Mouse (Mus musculus) heart, postnatal 10 days (tissue): ENCODE measurements at regions not wholly inside any gene's neighbourhood (a gene's known extent, or its start where the extent isn't known, plus 50 kb on each side); places are given as distances from the start of the nearest gene placed in this dataset.

Experiments used
- DNase-seq, 2 experiments: peaks; one replicate each; pipeline ENCODE4 v3.0.0; 2021
- intact Hi-C: fragments of 180-260 bp; cut with DNase I; formaldehyde crosslinking; loops from one replicate; pipeline ENCODE4 v1.15.1; 2025

GRCm38 (mm10) chr4:93986189-93986588, 570.2 kb upstream of the Gm10306 start:
- intact Hi-C loops: no loop called here
- no peak for DNase-seq

- DNase-seq: no peak
- intact Hi-C loops: no loop called here
Measured at GRCm38 (mm10) chr4:93990273-93990869, 566.0 kb upstream of the Gm10306 start.

- intact Hi-C loops: loop anchor here (5.0 kb wide), 1 partner anchor 511 kb away; no protein-coding TSS in a partner anchor
- no peak for DNase-seq
Measured at GRCm38 (mm10) chr4:94005818-94006217, 550.5 kb upstream of the Gm10306 start.

- peak; percentile 34 to 51 for DNase-seq
- intact Hi-C loops: loop anchor here (5.0 kb wide), 1 partner anchor 510 kb away; no protein-coding TSS in a partner anchor
Measured at GRCm38 (mm10) chr4:94007088-94007768, 549.1 kb upstream of the Gm10306 start.

GRCm38 (mm10) chr4:94015713-94016112, 540.6 kb upstream of the Gm10306 start:
- intact Hi-C loops: no loop called here
- no peak for DNase-seq

GRCm38 (mm10) chr4:94017702-94018101, 538.6 kb upstream of the Gm10306 start:
- intact Hi-C loops: no loop called here
- no peak for DNase-seq

- DNase-seq: peak; percentile 2 to 28
- intact Hi-C loops: no loop called here
Measured at GRCm38 (mm10) chr4:94049629-94050310, 506.6 kb upstream of the Gm10306 start.

GRCm38 (mm10) chr4:94052249-94053162, 503.8 kb upstream of the Gm10306 start:
- intact Hi-C loops: no loop called here
- DNase-seq: no peak

GRCm38 (mm10) chr4:94073178-94073870, 483.0 kb upstream of the Gm10306 start:
- intact Hi-C loops: no loop called here
- no peak for DNase-seq

GRCm38 (mm10) chr4:94082839-94083238, 473.5 kb upstream of the Gm10306 start:
- DNase-seq: no peak
- intact Hi-C loops: no loop called here

- no peak for DNase-seq
- intact Hi-C loops: no loop called here
Measured at GRCm38 (mm10) chr4:94094379-94094778, 462.0 kb upstream of the Gm10306 start.

GRCm38 (mm10) chr4:94106941-94107340, 449.4 kb upstream of the Gm10306 start:
- intact Hi-C loops: no loop called here
- no peak for DNase-seq

GRCm38 (mm10) chr4:94116881-94117280, 439.5 kb upstream of the Gm10306 start:
- DNase-seq: no peak
- intact Hi-C loops: no loop called here

GRCm38 (mm10) chr4:94124177-94124576, 432.2 kb upstream of the Gm10306 start:
- DNase-seq: peak; percentile 2 to 8
- intact Hi-C loops: loop anchor here (5.0 kb wide), 1 partner anchor 393 kb away; no protein-coding TSS in a partner anchor

- DNase-seq: no peak
- intact Hi-C loops: no loop called here
Measured at GRCm38 (mm10) chr4:94137921-94138320, 418.4 kb upstream of the Gm10306 start.

GRCm38 (mm10) chr4:94144901-94145801, 411.2 kb upstream of the Gm10306 start:
- intact Hi-C loops: no loop called here
- no peak for DNase-seq

- intact Hi-C loops: no loop called here
- no peak for DNase-seq
Measured at GRCm38 (mm10) chr4:94147964-94148533, 408.3 kb upstream of the Gm10306 start.

GRCm38 (mm10) chr4:94149056-94149455, 407.3 kb upstream of the Gm10306 start:
- no peak for DNase-seq
- intact Hi-C loops: no loop called here

- DNase-seq: no peak
- intact Hi-C loops: no loop called here
Measured at GRCm38 (mm10) chr4:94160620-94161019, 395.7 kb upstream of the Gm10306 start.
